Mouse (Mus musculus) right cerebral cortex, postnatal 14 days (tissue): ENCODE data around the gene Hist2h2aa1.
A peak's percentile ranks its signal among the peaks of the same experiment; 100 is the strongest.
"Not testable (repeated sequence)": the region's sequence is repeated elsewhere in the genome, so short reads cannot be mapped to it uniquely, and the experiment has no call there.

Experiments used
- DNase-seq: peaks from one replicate; pipeline ENCODE4 v3.0.0; 2022

Hist2h2aa1 gene

DNA sequence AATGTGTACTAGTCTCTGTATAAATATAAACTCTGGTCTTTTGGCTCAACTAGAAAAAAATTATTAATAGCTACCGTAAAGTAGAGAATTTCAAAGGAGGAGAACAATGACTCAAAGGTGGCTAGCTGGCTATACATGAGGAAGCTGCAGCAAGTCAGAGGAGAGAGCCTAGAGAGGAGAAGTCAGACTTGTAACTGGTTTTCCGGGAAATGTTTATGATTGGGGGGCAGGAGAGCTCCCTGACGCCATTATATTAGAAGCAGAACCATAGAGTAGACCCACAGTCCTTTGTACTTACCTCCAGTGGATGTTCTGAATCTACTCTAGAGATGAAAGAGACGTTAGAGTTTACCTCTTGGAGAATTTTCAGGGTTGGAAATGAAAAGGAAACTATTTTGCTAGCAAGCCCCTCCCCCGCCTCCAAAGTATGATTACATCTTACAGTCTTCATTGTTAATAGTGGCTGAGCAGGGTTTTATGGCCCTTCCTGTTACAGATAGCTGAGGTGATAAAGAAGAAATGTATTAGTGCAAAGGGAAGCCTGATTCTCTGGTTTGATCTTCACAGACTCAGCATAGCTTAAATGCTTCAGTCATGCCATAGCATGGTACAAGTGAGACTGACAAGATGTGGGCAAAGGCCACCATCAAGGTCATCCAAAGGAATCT is 10.8 kb downstream of the Hist2h2aa1 start:
- no peak for DNase-seq

DNA sequence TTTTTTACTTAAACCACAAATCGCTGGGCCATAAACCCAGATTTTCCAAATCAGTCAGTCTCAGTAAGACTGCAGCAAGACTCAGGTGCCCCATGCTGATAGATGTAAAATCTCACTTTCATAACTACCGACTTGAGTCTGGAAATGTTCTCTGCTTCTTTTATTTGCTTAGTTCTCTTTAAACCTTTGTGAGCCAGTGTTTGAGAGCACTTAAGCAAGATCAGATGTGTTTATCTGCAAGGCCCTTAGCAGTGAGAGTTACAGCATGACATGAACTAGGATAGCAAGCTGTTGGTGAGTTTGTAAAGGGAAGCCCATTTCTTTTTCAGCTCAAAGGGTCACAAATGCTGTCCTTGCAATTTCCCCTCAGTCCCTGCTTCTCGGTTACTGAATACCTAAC is 11.9 kb downstream of the Hist2h2aa1 start:
- DNase-seq = no peak

DNA sequence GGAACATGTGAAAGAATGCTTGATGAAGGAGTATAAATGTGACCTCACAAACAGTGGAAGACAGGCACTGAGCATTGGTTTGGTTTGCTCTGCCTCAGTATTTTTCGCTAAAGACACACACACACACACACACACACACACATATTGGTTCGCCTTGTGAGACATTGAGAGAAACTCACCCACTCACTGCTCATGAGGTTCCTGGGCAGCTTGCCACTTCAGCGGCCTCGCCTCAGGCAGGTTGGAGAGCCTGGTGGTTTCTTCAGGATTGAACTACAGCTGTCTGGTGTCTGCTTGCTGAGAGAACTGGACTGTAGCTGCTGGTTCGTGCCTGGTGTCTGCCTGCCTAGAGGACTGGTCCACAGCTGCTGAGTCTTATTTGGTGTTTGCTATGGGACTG is 14.9 kb downstream of the Hist2h2aa1 start:
- no peak for DNase-seq

DNA sequence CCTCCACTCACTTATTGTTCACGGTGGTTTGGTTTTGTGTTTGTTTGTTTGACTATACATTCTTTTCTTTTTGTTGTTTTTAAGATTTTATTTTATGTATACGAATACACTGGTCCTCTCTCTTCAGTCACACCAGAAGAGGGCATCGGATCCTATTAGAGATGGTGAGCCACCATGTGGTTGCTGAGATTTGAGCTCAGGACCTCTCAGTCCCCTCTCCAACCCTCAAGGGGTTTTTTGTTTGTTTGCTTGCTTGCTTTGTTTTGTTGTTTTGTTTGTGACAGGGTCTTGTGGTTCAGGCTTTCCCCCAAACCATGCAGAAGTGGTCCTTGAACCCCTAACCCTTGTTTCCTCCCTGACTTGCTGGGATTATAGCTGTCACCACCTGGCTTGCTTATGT is 16.3 kb downstream of the Hist2h2aa1 start:
- DNase-seq = no peak

DNA sequence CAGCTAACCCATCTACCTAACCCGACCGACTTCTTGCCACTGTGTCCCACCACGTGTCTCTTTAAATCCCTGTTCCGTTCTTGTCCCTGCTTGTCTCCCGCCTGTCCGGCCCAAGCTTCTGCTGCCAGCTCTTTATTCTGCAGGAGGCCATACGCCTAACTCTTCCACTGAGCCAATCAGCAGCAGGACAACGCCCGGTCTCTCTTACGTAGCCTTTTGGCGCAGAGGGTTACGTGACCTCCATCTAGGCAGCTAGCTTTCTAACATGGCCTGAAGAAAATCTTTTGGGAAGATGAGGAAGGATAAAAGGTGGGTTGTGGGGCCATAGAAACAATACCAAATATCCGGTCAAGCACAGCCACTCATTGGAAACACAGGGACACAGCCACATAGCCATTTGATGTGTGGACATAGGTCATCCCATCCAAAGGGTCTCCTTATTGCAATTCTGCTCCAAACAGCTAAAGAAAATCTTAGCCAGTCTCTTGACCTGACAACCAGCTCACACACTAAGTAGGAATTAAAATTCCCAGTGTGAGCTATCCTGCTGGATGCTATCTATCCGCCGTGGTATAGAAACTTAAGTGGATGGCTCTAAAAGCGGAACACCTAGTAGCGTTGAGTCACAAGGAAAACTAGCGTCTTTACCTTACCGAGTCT is 17.0 kb downstream of the Hist2h2aa1 start:
- DNase-seq = peak; percentile 71

DNA sequence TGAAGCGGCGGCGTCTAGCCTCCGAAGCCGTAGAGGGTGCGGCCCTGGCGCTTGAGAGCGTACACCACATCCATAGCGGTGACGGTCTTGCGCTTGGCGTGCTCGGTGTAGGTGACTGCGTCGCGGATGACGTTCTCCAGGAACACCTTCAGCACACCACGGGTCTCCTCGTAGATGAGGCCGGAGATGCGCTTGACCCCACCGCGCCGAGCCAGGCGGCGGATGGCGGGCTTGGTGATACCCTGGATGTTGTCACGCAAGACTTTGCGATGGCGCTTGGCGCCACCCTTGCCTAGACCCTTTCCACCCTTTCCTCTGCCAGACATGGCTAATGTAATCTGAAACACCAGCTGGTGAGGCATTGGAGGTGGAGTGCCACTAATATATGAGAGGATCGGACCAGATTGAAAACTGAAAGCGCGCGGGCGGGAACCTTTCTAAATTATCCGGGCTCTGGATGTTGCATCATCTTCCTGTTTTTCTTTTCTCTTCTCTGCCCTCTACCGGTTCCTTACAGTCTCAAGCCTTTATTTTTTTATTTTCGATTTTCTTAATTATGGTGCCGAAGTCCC is 17.8 kb downstream of the Hist2h2aa1 start, which contains the start of gene Hist2h4:
Gene Hist2h4 (minus strand): TSS at position 333 of the 572 bp plus-strand sequence.
- DNase-seq = peak; percentile 91

DNA sequence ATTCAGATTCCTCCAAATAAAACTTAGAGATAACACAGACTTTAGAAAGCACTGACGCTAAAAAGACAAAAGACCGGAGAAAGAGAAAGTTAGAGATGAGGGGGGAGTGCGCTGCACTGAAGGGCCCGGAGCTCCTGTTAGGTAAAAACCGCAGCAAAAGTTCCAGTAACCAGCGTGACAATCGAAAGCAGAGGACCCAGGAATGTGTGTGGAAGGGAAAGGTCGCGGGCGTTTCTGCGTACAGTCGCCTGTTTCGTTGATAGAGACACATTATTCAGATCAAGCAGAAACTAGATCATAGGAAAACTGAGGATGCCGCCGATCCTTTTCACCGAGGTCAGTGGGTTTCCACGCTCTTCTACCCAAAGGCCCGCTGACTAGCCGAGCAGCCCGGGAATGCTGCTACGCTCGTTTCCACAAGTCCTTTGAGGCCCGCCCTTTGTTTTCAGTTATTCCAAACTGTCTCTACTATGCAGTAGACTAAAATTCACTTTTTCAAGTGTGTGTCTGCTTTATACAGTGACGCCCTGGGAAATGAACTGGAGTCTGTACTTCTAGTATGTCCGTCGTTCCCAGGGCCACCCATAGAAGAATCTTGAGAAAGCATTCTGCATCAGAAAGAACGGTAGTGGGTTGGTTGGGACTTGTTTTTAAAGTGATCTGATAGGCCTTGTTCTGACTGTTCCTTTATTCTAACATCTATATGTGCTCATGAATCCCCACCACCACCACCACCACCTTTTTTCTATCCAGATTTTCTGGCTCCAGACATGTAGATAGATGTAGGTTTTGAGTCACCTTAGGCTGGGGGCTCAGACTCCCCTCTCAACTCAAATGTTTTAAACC is 18.5 kb downstream of the Hist2h2aa1 start:
- DNase-seq = no peak

DNA sequence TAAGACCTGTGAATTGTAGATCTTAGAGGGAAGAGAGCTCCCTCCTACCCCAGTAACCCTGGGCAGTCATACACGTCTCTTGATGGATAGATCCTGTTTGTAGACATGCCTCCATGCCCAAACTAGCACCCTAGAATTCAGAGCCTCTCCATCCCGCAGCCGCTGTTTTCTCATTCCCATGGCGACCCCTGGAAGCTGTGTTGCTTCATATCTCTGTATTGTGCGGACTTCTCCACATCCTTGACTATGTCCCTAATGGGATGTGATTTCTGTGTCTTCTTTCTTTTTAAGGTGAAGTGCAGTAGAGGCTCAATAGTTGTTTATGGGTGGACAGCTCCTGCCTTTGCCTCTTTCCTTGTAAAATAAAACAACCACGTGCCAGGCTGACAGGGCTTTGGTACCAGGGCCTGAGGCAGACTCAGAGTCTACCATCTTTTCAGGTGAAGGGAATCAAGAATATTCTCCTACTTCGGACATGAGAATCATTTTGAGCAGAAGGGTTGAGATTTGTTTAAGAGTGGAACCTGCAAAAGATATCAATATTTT is 19.2 kb downstream of the Hist2h2aa1 start:
- DNase-seq = no peak

DNA sequence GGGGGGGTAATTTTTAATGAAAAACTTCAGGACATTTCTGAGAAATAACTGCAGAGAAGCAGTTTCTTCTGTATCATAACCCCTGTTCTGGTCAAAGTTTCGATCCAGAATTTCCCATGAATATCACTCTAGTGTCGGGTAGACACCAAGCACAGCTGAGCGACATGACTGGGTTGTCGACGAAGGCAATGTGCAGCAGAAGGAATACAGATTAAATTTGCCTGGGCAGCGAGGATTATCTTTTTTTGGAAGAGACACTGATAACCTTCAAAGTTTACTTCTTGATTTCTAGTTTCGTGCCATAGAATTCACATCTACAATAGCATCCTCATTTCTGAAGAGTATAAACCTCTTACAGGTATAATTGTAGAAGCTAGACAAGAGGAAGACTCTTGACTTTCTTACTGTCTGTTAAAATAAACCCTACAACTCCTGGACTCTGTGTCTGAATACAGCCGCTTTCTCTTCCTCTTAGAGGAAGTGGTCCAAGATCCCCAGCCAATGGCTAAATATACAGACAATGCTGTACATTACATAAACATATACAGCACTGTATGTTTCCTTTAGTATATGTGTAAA is 20.9 kb downstream of the Hist2h2aa1 start:
- no peak for DNase-seq

DNA sequence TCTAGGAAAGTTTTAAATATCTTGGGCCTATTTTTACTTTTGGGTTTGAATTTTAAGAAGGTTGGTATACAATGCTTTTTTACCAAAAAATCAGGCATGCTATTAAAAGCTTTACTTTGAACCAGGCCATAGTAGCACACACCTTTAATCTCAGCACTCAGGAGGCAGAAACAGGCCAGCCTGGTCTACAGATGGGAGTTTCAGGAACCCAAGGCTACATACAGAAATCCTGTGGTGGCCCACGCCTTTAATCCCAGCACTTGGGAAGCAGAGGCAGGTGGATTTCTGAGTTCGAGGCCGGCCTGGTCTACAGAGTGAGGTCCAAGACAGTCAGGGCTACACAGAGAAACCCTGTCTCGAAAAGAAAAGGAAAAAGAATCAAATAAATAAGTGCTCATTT is 22.2 kb downstream of the Hist2h2aa1 start:
- no peak for DNase-seq

DNA sequence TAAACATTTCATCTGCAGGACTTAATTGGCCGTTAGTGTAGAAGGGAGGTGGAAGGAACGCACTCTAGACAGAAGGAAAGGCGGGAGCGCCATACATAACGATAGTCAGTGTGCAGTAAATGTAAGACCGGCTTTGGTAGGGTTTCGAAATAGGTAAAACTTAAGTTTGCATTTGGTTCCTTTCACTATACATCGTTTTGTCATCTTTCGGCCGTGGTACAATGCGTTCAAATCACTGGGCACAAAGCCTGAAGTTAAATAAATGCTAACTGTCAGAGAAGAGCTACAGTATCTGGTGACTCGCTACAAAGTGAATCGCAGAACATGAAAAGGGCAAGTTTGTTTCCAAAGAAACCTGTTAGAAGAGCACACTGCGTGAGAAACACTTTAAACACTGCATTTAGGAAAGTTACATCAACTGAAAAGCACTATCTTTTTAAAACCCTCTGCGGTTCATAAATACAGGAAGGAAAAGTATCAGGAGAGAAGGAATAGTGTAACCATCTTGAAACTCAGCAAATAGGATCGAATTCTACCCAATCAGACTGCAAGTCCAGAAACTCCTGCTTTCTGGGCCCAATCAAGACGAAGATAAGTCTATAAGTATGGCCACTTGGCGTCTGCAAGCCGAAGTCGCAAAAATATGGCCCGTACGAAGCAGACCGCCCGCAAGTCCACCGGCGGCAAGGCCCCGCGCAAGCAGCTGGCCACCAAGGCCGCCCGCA is 22.9 kb downstream of the Hist2h2aa1 start, which contains the start of gene Hist2h3b:
Gene Hist2h3b (plus strand): TSS at position 604 of the 725 bp plus-strand sequence.
- peak; percentile 60 for DNase-seq

DNA sequence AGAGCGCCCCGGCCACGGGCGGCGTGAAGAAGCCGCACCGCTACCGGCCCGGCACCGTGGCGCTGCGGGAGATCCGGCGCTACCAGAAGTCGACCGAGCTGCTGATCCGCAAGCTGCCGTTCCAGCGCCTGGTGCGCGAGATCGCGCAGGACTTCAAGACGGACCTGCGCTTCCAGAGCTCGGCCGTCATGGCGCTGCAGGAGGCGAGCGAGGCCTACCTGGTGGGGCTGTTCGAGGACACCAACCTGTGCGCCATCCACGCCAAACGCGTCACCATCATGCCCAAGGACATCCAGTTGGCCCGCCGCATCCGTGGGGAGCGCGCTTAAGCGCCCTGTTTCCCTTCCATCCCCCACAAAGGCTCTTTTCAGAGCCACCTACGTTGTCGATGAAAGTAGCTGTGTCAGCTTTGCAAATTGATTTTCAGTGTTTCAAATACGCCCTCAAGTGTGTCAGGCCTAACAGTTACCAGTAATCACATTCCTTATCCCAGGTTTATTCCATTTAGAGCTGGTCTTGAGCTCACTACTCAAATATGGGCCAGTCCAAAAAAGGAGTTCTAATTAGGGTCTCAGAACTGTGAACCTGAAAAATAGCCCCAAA is 23.6 kb downstream of the Hist2h2aa1 start:
- not testable (repeated sequence) for DNase-seq

DNA sequence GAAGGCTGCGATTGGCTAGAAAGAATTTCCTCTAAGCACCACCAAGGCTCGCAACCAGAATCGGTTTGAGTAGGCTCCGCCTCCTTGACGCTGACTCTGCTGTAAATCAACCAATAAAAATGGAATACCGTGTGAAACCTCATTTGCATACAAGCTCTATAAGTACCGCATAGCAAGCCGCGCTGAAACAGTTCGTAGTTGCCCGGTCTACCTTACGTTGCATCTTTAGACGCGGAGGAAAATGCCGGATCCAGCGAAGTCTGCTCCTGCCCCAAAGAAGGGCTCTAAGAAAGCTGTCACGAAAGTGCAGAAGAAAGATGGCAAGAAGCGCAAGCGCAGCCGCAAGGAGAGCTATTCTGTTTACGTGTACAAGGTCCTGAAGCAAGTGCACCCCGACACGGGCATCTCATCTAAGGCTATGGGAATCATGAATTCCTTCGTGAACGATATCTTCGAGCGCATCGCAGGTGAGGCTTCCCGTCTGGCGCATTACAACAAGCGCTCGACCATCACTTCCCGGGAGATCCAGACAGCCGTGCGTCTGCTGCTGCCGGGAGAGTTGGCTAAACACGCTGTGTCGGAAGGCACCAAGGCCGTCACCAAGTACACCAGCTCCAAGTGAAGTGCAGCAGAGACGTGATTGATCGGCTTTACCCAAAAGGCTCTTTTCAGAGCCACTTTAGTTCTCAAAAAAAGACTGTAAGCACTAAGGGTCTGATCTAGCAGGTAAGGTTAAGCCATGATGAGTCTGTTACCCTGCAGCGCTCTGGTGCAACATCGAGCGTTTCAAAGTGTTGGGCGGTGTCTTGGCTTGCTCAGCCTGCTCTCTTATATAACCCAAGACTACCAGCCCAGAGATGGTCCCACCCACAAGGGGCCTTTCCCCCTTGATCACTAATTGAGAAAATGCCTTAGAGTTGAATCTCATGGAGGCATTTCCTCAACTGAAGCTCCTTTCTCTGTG is 24.5 kb downstream of the Hist2h2aa1 start, which contains the start of gene Hist2h2bb:
Gene Hist2h2bb (plus strand): TSS at position 242 of the 964 bp plus-strand sequence.
- peak; percentile 75 for DNase-seq

DNA sequence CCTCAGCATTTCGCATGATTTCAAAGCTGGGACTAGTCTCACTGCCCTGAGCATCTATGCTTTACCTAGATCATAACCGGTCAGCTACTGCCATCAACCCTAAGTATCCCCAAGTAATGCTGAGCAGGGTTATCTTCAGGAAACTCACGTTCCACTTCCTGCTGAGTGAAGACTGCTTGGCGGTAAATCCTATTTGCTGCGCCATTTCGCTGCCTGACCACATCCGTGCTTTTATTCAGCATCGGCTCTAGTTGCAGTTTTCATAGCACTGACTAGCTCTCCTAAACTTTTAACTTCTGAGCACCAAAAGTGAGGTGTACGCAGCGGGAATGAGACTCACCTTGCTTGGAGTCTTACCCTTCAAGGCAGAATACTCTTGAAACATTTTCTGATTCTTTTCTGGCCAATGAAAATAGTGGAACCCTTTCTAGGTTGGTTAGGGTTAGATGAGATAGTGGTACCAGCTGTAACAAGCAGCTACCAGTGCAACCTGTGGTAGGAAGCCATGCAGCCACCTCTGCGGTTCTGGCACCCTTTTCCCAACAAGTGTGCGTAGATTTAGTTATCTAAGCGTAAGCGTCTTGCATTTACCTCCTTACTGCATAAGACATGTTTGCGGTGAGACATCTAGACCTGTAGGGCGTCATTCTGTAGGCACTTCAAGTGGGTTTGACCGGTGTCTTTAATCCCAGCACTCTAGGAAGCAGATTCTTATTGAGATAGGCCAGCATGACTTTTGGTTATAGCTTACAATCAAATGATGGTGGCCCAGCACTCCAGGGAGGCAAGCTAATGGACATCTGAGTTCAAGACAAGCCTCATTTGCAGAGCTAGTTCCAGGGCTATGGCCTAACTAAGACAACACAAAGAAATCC is 28.5 kb downstream of the Hist2h2aa1 start:
- no peak for DNase-seq

DNA sequence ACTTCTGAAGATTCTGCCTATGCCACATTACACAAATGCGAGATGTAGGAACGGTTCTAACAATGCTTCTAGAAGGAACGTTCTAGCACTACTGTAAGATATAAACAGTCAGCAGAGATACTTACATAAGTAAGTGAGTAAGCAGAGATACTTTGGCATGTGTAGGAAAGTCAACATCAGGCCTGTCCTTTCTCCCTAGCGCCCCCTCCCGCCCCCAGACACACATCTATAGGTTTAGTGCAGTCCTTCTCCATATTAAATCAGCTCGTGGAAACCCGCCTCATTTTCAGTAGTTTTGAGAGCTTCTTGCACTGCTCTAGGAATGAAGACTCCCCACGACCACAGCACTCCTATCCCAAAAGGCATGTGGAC is 32.1 kb downstream of the Hist2h2aa1 start:
- DNase-seq = peak; percentile 55

DNA sequence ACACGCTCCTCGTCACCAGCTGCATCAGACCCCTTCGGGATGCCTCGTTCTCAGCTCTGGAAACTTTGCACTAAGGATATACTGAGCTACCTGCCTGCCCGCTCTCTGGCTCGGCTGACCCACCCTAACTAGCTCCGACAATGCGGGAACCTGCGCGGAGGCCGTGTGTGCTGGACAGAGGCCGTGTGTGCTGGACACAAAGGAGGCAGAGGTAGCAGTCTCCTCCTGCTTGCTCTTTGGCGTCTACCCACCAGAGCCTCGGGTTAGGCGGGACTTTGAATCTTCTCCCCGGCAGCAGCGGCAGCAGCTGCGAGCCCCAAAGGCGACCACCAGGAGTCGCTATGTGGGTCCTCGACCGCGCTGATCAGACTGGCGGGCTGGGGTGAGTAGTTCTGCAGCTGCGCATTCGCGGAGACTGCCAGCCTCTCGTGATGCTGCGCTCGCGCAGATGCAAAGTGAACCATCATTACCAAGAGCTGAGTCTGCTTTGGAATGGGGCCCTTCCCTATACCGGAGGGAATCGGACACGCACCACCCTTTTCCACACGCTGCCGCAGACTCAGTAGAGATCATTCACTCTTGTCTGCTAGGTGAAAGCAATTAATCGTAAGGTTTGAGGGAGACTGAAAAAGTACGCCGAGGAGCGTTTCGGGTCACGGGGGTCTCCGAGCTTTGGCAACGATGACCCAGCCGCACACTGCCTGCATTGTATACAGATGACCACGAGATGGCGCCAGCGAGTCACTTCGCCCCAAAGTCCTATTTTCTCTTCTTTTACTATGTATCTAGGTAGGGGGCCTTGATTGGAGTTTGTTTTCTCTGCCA is 32.7 kb downstream of the Hist2h2aa1 start:
- peak; percentile 91 for DNase-seq

DNA sequence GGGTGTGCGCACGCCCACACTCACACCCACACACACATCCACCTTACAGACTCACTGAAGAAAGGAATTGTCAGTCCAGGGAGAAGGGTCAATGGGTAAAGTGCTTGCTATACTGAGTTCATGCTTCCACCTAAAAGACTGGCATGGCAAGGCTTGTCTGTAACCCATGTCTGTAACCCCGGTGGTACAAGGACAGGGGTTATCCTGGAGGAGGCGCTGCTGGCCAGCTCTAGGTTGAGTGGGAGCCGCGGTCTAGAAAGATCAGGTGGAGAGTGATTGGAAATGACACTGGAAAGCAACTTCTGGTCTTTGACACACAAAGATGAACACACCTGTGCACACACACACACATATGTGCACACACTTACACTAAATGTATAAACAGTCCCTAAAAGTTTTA is 35.4 kb downstream of the Hist2h2aa1 start:
- DNase-seq = no peak

DNA sequence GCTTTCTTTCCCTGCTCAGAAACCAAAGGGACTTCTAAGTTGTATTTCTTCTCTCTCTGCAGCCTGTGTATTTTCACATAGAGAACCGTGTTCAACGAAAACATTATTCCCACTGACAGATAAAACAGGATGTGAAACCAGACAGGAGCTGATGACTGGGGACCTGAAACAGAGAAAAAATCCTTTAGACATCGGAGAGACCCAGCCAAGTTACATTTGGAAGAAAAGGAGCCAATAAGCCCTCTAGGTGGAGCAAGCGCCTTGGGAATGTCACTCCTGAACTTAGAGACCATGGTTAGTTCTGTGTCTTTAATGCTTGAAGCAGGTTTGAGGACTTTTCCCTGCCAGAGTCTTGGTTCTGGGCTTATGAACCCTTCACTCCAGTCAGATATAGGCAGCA is 39.2 kb downstream of the Hist2h2aa1 start:
- DNase-seq = peak; percentile 32
